Comparison of ENCODE assay signal across 17 mouse cellular contexts in genomic region chr14:61171261-61171970, GRCm38 (mm10). TPM values are rescaled to one million over a fixed set of nuclear protein-coding genes. Genes with fewer than 3 reads are reported as not detected.
A peak's percentile ranks its signal among the peaks of the same experiment; 100 is the strongest.
DNase-seq lines count a peak whose midpoint lies in the region; ATAC-seq and TF ChIP-seq lines count a peak whose summit lies in the region.
"Had no signal": no experiment of that assay in that cellular context is flagged by ENCODE, and none has a peak within 500 bp of the region (broad histone marks: within the 10 kb centered on the region; RNA-seq: fewer than 3 reads in every experiment).

No protein-coding gene starts in this region.

- H3K36me3 ChIP-seq in heart, postnatal 0 days (replicated peaks; ENCODE audit: control insufficient read depth, insufficient read depth, low read length): no peaks in the 10 kb centered on the region
- H3K36me3 ChIP-seq: forebrain, embryonic 12.5 days; limb, embryonic 12.5 days had no signal

- H3K9ac ChIP-seq in heart, postnatal 0 days (replicated peaks; ENCODE audit: low read depth, low read length): no peak overlapping the region
- H3K9ac ChIP-seq: limb, embryonic 12.5 days had no signal

- H3K27me3 ChIP-seq in heart, postnatal 0 days (ENCODE audit: control insufficient read depth, insufficient read depth, low read length): no peaks in the 10 kb centered on the region

- peaks cover 12% of the 10 kb centered on the region for H3K4me1 ChIP-seq in heart, postnatal 0 days (ENCODE audit: control insufficient read depth, insufficient read depth)

- TF ChIP-seq CTCF in heart, postnatal 0 days (IDR thresholded peaks at IDR 0.05; ENCODE audit: low read depth): no peak

- H3K9me3 ChIP-seq in heart, postnatal 0 days (replicated peaks; ENCODE audit: control insufficient read depth, low read length): no peaks in the 10 kb centered on the region
- H3K9me3 ChIP-seq: forebrain, embryonic 12.5 days; limb, embryonic 12.5 days; liver, embryonic 13.5 days had no signal

- intact Hi-C loops in left cerebral cortex, postnatal 14 days (cut with DNase I): no loop called here

- no peak for ATAC-seq in CD4-positive, CD25-positive, alpha-beta regulatory T cell, adult 4 months
- ATAC-seq in heart, postnatal 0 days (ENCODE audit: insufficient read depth, low read depth): no peak

- no peak overlapping the region for H3K4me3 ChIP-seq in heart, postnatal 0 days (ENCODE audit: low read depth, low read length)

- WGBS in heart, postnatal 0 days: 74% methylated on average over 5 of the region's 5 CpGs

- no peak for TF ChIP-seq EP300 in heart, postnatal 0 days (IDR thresholded peaks at IDR 0.05; ENCODE audit: low read depth)

- H3K27ac ChIP-seq in heart, postnatal 0 days (ENCODE audit: low read depth): 0 out of 2 replicates have a peak overlapping the region, but pooled peaks have one; percentile 97

- no peak overlapping the region for H3K4me2 ChIP-seq in heart, postnatal 0 days (ENCODE audit: low read depth, low read length)

- DNase-seq in CD4-positive, CD25-positive, alpha-beta regulatory T cell, adult 2 months (ENCODE audit: low read depth, low spot score): peak; percentile 5
- DNase-seq in heart, postnatal 0 days (ENCODE audit: low spot score): no peak
- DNase-seq in heart, adult 9 months (ENCODE audit: low spot score in 2 of 2): no peak
- peak; percentile 65 for DNase-seq in 416B (ENCODE audit: low read depth)
- peak; percentile 6 for DNase-seq in lung, postnatal 36 days
- no peak for DNase-seq in left cerebral cortex, postnatal 14 days (ENCODE audit: low spot score in 2 of 2)
- DNase-seq in layer of hippocampus, postnatal 14 days (ENCODE audit: low spot score in 2 of 2): no peak
- DNase-seq: cerebellum, postnatal 25 days; gastrocnemius, postnatal 36 days; kidney, adult 11 months; kidney, postnatal 25 days; liver, embryonic 13.5 days; right cerebral cortex, postnatal 25 days; thymus, postnatal 14 days had no signal

RNA-seq across cellular contexts. Expression of gene Sacs, which starts 33.2 kb away (rescaled TPM):
- 1 to 10 TPM; 5.3 to 6.2 TPM for polyA plus RNA-seq in CD4-positive, CD25-positive, alpha-beta regulatory T cell, adult 4 months (2017; shearing (Covaris generic))
- 27.1 and 29.5 TPM in 2 replicates for total RNA-seq in heart, postnatal 0 days (2014; rRNA removed; ENCODE audit: low replicate concordance)
- polyA plus RNA-seq in heart, postnatal 0 days (2015; fragmentation: Nextera tagmentation; extraction: Ambion mirVana): 2.4 and 2.8 TPM in 2 replicates
- total RNA-seq in left cerebral cortex, postnatal 14 days (2021): 10 to 100 TPM; 56.6 to 62.7 TPM
- 10 to 100 TPM; 52.8 to 57.3 TPM for total RNA-seq in layer of hippocampus, postnatal 14 days (2021)

Comparison
In these comparisons a context has a peak if more than half of its experiments do, and no peak if none do; other contexts are left out.
1. DNase-seq: peak in CD4-positive, CD25-positive, alpha-beta regulatory T cell, adult 2 months (single experiment), 416B (single experiment) and lung, postnatal 36 days (single experiment); none in heart, postnatal 0 days (single experiment), heart, adult 9 months (0 of 2), left cerebral cortex, postnatal 14 days (0 of 2) and layer of hippocampus, postnatal 14 days (0 of 2).